Mouse (Mus musculus) midbrain, embryonic 12.5 days (tissue): ENCODE measurements around the gene Fgf10. TPM values are rescaled to one million over a fixed set of nuclear protein-coding genes. Genes with fewer than 3 reads are reported as not detected.

ENCODE experiments used
- ATAC-seq: fragments of 200-750 bp; cut with Nextera tagmentation; 2 replicates; pipeline ENCODE4 v1.8.0; 2017; ENCODE audit warnings: low read depth, moderate TSS enrichment, moderate library complexity; ENCODE audit not compliant: low FRiP score
- H3K27ac ChIP-seq: fragments of 300-500 bp; sonication (generic); replicated peaks from 2 replicates; pipeline ENCODE4 v1.5.1; 2016; ENCODE audit warnings: mild to moderate bottlenecking
- H3K27me3 ChIP-seq: fragments of 300-500 bp; sonication (generic); 2 replicates; pipeline ENCODE4 v1.6.1; 2016; ENCODE audit warnings: mild to moderate bottlenecking
- H3K36me3 ChIP-seq: fragments of 300-500 bp; sonication (generic); 2 replicates; pipeline ENCODE4 v1.6.1; 2016
- H3K4me1 ChIP-seq: fragments of 300-500 bp; sonication (generic); 2 replicates; pipeline ENCODE4 v1.6.1; 2016
- H3K4me2 ChIP-seq: fragments of 300-500 bp; sonication (generic); replicated peaks from 2 replicates; pipeline ENCODE4 v1.6.1; 2016; ENCODE audit warnings: mild to moderate bottlenecking, moderate library complexity
- H3K4me3 ChIP-seq: fragments of 300-500 bp; sonication (generic); 2 replicates; pipeline ENCODE4 v1.5.1; 2016; ENCODE audit warnings: mild to moderate bottlenecking
- H3K9ac ChIP-seq: fragments of 300-500 bp; sonication (generic); replicated peaks from 2 replicates; pipeline ENCODE4 v1.6.1; 2016; ENCODE audit warnings: mild to moderate bottlenecking, moderate library complexity
- H3K9me3 ChIP-seq: fragments of 300-500 bp; sonication (generic); 2 replicates; pipeline ENCODE4 v1.6.1; 2016; ENCODE audit warnings: mild to moderate bottlenecking
- WGBS: fragments of 180-500 bp; shearing (Covaris S2); methylation state at CpG from one replicate; pipeline ENCODE4 v1.1.7; 2016; 5-methylcytosine and 5-hydroxymethylcytosine counted together
- polyA plus RNA-seq: library from polyadenylated mRNA; unstranded; fragments of >200 nt; fragmentation: Nextera tagmentation; extraction: Ambion mirVana; gene quantifications from 2 replicates; pipeline ENCODE4 v1.2.1, GENCODE M21; 2016

The Fgf10 gene
- 0.56 and 0.64 TPM in 2 replicates for polyA plus RNA-seq

DNA sequence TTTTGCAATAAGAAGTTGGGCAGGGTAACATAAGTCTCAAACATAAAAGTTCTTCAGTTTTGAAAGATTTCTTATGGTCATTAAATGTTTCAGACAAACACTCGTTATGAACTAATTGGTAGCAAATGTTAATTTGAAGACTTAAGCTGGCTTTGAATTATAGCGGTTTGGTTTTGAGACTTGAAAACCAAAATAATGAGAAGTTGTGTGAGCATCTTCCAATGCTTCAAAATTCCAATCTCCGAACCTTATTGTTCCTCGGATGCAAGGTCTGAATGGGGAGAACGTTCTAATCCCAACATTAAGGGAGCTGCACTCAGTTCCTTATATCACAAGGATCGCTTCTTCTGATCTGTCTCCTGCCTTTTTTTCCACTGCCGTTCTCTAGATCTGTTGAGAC is at the start of gene Fgf10:
Gene Fgf10 (plus strand): TSS at position 301 of the 400 bp plus-strand sequence.
- no peaks in the 10 kb centered on the region for H3K9me3 ChIP-seq
- 0 out of 2 replicates have a peak, but pooled peaks cover 3% of the 10 kb centered on the region for H3K4me1 ChIP-seq
- peaks cover 14% of the 10 kb centered on the region for H3K27me3 ChIP-seq
- 31% methylated on average over 7 of the region's 7 CpGs for WGBS
- H3K27ac ChIP-seq: no peak within 1 kb of the TSS
- H3K4me3 ChIP-seq: no peak within 1 kb of the TSS
- no peak within 1 kb of the TSS for H3K9ac ChIP-seq
- no peak for ATAC-seq
- H3K36me3 ChIP-seq: no peaks in the 10 kb centered on the region
- H3K4me2 ChIP-seq: no peak within 1 kb of the TSS

DNA sequence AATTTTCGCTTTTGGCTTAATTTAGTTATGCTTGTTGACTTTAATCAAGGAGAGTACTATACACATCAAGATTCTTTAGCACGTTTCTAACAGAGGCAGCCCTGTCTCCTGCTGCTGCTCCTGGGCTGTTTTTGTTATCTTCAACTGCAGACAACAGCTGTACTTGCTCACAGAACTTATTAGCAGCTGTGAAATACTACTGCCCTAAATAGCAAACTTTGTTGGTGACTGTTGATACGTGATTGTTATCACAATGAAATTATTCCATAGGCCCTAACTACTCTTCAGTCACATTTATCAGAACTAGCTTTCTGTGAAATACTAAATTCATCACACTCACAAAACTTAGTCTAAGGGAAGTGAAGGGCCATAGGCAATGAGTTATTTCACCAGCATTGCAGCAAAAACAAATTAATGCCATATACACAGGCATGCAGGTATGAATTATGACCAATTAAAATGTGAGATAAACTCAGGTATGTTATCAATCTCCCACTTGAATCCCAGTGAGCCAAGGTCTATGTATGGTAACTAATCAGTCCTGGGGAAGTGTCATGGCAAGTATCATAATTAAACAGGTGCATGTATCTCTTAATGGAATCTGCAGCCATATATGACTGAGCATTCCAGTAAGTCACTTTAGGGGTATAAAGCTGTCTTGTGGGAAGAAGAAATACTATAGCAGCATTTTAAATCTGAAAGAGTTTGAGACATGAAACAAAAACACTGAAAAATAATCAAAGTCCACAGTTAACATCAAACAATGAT is 39.7 kb upstream of the Fgf10 start:
- ATAC-seq: no peak
- no peaks in the 10 kb centered on the region for H3K9me3 ChIP-seq
- WGBS: 60% methylated on average over 3 of the region's 3 CpGs
- H3K27ac ChIP-seq: no peak overlapping the region
- H3K27me3 ChIP-seq: no peaks in the 10 kb centered on the region
- no peaks in the 10 kb centered on the region for H3K36me3 ChIP-seq
- H3K4me3 ChIP-seq: no peak overlapping the region
- no peak overlapping the region for H3K9ac ChIP-seq
- H3K4me1 ChIP-seq: no peaks in the 10 kb centered on the region
- H3K4me2 ChIP-seq: no peak overlapping the region

DNA sequence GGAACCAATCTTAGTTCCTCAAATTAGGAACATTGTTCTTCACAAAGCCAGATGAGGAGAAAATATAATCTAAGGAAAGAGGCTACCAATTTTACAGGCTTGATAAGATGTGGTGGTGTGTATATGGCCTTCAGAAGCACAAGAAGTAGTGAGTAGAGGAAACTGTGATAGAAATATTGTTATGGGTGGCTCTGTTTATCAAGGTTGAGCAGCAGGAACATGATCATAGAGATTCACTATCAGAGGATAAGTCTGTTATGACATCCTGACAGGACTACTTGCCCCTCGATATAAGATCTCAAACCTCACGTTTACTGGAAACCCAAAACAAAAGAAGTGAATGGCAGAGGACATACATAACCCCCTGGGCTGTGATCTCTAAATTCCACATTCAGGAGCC is 38.1 kb upstream of the Fgf10 start:
- Histone ChIP-seq H3K4me2 (no peak overlapping the region), H3K27me3 (no peaks in the 10 kb centered on the region), H3K4me1 (no peaks in the 10 kb centered on the region), H3K9ac (no peak overlapping the region), H3K9me3 (no peaks in the 10 kb centered on the region), H3K27ac (no peak overlapping the region), H3K4me3 (no peak overlapping the region), H3K36me3 (no peaks in the 10 kb centered on the region)
- no peak for ATAC-seq
- 82% methylated on average over 2 of the region's 2 CpGs for WGBS

DNA sequence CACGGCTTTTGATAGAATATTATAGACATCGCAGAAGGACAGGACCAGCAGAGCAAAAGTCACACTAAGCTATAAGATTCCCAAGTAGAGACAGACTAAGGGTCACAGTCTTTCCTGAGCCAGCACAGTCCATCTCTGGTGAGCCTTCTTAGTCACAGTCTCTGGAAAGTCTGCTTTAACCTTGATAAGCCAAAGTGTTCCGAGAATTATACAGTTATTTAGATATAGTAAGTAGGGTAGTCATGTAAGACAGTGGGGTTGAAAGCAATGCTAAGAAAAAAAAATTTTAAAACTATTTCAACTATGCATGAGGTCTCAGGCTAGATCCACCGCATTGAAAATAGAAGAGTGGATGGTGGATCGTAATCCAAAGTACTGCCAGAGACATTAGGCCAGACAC is 33.5 kb upstream of the Fgf10 start:
- 94% methylated on average over 5 of the region's 5 CpGs for WGBS
- Histone ChIP-seq H3K4me3 (no peak overlapping the region), H3K9me3 (no peaks in the 10 kb centered on the region), H3K4me1 (no peaks in the 10 kb centered on the region), H3K4me2 (no peak overlapping the region), H3K27ac (no peak overlapping the region), H3K27me3 (no peaks in the 10 kb centered on the region), H3K36me3 (no peaks in the 10 kb centered on the region), H3K9ac (no peak overlapping the region)
- no peak for ATAC-seq

DNA sequence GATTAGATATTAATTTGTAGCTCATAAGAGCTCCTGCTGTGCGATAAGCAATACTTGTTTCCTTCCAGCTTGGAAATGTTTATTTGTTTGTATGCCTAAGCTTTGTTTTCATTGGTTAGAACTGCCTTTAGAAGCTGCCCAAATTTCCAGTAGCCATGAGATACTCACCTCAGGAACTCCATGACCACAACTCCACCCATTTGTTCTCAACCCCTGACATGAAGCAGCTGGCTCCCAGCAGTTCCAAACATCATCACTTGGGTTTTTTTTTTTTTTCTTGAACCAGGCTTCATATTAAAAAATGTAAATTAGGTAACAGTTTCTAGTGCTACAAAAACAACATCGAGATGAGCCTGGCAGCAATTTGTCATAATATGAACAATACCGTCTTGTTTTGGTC is 27.0 kb upstream of the Fgf10 start:
- H3K36me3 ChIP-seq: no peaks in the 10 kb centered on the region
- ATAC-seq: no peak
- no peak overlapping the region for H3K9ac ChIP-seq
- no peaks in the 10 kb centered on the region for H3K4me1 ChIP-seq
- no peaks in the 10 kb centered on the region for H3K27me3 ChIP-seq
- H3K4me2 ChIP-seq: no peak overlapping the region
- H3K4me3 ChIP-seq: no peak overlapping the region
- no peak overlapping the region for H3K27ac ChIP-seq
- WGBS: 93% methylated on average over 3 of the region's 3 CpGs
- no peaks in the 10 kb centered on the region for H3K9me3 ChIP-seq

DNA sequence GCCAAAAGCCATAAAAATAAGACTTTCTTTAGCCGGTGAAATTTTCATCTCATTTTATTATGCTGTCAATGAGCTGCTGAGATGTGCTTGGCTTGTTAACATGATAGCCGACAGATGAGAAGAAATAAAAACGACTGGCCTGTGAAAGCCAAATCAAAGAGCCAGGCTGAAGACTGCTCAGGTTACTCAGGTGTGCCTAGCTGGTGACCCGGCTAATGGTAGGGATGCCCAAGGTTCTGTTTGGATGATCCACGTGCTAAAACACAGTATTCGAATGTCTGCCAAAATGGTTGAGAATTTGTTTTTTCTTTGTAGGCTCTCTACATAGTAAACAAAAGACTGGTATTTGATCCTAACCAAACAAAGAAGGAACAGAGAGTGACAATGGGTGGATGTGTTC is 26.5 kb upstream of the Fgf10 start:
- Histone ChIP-seq H3K36me3 (no peaks in the 10 kb centered on the region), H3K27me3 (no peaks in the 10 kb centered on the region), H3K4me3 (no peak overlapping the region), H3K9ac (no peak overlapping the region), H3K27ac (no peak overlapping the region), H3K9me3 (no peaks in the 10 kb centered on the region), H3K4me1 (no peaks in the 10 kb centered on the region), H3K4me2 (no peak overlapping the region)
- WGBS: 83% methylated on average over 6 of the region's 6 CpGs
- ATAC-seq: no peak

DNA sequence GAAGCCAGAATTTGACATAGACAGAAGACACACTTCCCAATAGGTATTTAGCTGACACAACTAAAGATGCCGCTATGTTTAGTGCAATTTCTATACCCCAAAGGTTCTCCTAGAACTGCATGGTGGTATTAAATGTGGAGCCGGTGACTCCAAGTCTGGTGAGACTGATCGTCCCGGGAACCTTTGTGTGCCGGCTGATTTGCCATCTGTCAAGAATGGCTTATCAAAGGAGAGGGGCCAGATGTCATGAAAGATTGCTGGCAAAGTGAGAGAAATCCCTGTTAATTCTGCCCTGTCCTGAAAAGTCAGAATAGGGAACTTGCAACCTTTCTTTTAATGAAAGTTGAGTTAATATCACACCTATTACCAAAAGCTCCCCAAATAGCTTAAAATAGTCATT is 12.6 kb upstream of the Fgf10 start:
- Histone ChIP-seq H3K4me3 (no peak overlapping the region), H3K36me3 (no peaks in the 10 kb centered on the region), H3K4me2 (no peak overlapping the region), H3K27ac (no peak overlapping the region), H3K9ac (no peak overlapping the region), H3K27me3 (no peaks in the 10 kb centered on the region), H3K9me3 (no peaks in the 10 kb centered on the region), H3K4me1 (no peaks in the 10 kb centered on the region)
- 57% methylated on average over 5 of the region's 5 CpGs for WGBS
- ATAC-seq: no peak

DNA sequence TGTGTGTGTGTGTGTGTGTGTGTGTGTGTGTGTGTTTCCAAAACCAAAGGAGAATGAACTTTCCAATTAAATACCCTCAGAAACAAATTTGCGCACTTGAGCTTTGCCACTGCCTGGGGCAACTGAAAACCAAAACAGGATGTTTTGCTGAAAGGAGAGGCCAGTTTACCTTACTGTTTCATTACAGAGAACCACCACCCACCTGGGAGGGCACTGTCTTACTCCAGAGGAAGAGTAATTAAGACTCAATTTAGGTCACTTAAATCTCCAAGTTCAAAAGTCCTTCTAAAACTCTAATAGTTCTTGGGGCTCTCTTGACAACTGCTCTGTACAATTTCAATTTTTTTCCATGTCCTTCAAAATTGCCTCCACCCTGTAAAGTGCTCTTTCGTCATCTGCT is 11.6 kb upstream of the Fgf10 start:
- H3K9ac ChIP-seq: no peak overlapping the region
- no peaks in the 10 kb centered on the region for H3K9me3 ChIP-seq
- H3K27me3 ChIP-seq: no peaks in the 10 kb centered on the region
- no peaks in the 10 kb centered on the region for H3K4me1 ChIP-seq
- no peak overlapping the region for H3K4me2 ChIP-seq
- H3K36me3 ChIP-seq: no peaks in the 10 kb centered on the region
- no peak for ATAC-seq
- 91% methylated on average over 2 of the region's 2 CpGs for WGBS
- no peak overlapping the region for H3K27ac ChIP-seq
- H3K4me3 ChIP-seq: no peak overlapping the region

DNA sequence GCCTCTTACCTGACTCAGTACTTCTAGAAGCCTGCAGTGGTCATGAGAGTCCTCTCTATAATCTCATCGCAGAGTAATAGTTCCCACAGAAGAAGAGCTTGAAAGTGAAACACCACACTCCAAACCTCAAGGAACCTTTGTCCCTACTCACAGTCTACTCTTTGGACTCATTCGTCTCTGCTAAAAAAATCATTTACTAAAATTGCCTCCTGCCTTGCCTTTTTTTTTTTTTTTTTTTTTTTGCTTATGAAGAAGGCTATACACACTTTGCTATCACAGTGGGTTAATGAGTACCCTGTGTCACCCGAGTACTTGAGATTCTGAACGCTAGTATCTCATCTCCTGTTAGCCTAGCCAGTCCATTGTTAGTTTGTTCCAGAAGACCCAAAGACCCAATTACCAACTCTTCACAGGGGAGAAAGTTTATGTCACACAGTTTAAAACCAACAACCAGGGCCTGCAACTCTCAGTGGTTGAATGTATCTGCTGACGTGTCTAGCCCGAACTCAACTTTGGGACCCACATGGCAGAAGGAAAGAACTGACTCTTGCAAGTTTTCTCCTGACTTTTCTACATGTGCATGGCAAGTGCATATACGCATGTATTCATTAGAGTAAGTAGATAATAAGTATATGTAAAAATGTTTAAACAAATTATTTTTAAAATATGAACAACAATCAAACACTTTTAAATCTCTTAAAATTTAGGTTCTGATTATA is 10.8 kb upstream of the Fgf10 start:
- Histone ChIP-seq H3K9ac (no peak overlapping the region), H3K4me3 (no peak overlapping the region), H3K36me3 (no peaks in the 10 kb centered on the region), H3K4me2 (no peak overlapping the region), H3K4me1 (no peaks in the 10 kb centered on the region), H3K9me3 (no peaks in the 10 kb centered on the region), H3K27ac (no peak overlapping the region), H3K27me3 (no peaks in the 10 kb centered on the region)
- no peak for ATAC-seq
- WGBS: 96% methylated on average over 7 of the region's 7 CpGs

DNA sequence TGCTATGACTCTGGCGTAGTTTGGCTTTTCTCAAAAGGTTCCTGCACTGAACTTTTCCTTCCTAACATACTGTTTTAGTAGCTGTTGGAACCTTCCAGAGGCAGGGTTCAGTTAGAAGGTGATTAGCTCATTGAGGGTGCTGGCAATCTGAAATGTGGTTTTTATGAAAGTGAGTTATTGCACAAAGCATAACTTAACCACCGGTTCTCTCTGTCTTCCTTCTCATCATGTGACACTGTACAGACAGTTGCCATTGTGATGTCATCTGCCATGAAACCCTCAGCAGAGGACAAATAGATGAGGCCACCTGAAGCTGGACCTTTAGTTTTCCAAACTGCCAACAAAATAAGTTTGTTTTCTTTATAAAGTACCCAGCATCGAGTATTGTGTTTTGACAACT is 7.9 kb upstream of the Fgf10 start:
- H3K4me2 ChIP-seq: no peak overlapping the region
- H3K27ac ChIP-seq: no peak overlapping the region
- no peak for ATAC-seq
- H3K9ac ChIP-seq: no peak overlapping the region
- no peaks in the 10 kb centered on the region for H3K36me3 ChIP-seq
- H3K27me3 ChIP-seq: no peaks in the 10 kb centered on the region
- 81% methylated on average over 3 of the region's 3 CpGs for WGBS
- H3K4me1 ChIP-seq: no peaks in the 10 kb centered on the region
- no peak overlapping the region for H3K4me3 ChIP-seq
- H3K9me3 ChIP-seq: no peaks in the 10 kb centered on the region

DNA sequence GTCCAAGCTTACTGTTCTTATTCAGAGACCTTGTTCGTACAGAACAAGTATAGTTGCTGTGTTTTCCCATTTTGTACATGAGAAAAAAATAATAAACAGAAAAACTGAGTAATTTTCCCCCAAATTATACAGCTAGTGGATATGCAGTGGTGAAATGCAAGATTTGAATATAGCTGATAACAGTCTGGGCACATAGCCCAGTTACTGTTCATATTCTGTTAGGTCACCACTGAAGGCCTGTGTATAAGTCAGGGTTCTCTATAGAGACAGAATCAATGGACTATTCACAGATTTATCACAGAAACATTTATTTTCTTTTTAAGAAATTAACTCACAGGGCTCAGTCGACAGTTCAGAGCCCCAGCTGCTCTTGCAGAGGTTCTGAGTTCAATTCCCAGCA is 4.7 kb upstream of the Fgf10 start:
- no peaks in the 10 kb centered on the region for H3K9me3 ChIP-seq
- WGBS: 80% methylated on average over 2 of the region's 2 CpGs
- ATAC-seq: no peak

DNA sequence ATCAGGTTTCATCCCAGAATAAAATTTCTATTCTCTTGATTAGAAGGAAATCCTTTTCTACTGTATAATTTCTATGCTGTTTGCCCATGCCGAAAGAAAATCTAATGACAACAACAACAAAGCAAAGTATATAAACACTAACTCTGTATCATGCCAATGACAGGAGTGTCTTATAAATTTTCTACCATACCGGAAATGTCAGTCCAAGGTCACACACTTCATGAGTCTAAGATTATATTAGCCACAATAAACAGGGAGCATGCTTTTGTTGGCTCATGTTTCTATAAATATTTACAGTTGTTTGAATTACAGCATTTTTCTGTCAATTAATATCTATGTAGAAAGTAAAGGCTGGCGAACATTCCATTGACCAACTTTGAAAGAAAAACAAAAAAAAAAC is 9.6 kb downstream of the Fgf10 start:
- no peaks in the 10 kb centered on the region for H3K36me3 ChIP-seq
- H3K27me3 ChIP-seq: no peaks in the 10 kb centered on the region
- no peak for ATAC-seq
- no peaks in the 10 kb centered on the region for H3K9me3 ChIP-seq
- WGBS: 96% methylated on average over 3 of the region's 3 CpGs
- H3K4me2 ChIP-seq: no peak overlapping the region
- no peak overlapping the region for H3K9ac ChIP-seq
- no peak overlapping the region for H3K4me3 ChIP-seq
- H3K4me1 ChIP-seq: no peaks in the 10 kb centered on the region
- H3K27ac ChIP-seq: no peak overlapping the region

More for the DNA sequence above, 4.7 kb upstream of the Fgf10 start:
- Histone ChIP-seq H3K4me3 (no peak overlapping the region), H3K27ac (no peak overlapping the region), H3K9ac (no peak overlapping the region), H3K36me3 (no peaks in the 10 kb centered on the region), H3K4me1 (0 out of 2 replicates have a peak, but pooled peaks cover 3% of the 10 kb centered on the region), H3K27me3 (peaks cover 8% of the 10 kb centered on the region), H3K4me2 (no peak overlapping the region)
